Mouse (Mus musculus): Measurements from ENCODE around the gene Defb42.

GRCm38 (mm10) chr14:63002588-63002987, 44.2 kb upstream of the Defb42 start:
- TF ChIP-seq CTCF (IDR thresholded peaks at IDR 0.05; ENCODE audit: insufficient read depth, low read depth, low read length) (no peak), POLR2A (IDR thresholded peaks at IDR 0.05; ENCODE audit: insufficient read depth, low read depth, low read length) (no peak)
